Mouse (Mus musculus): ENCODE data around the gene Spib.

Gene Spib

GRCm38 (mm10) chr7:44531946-44532732 is at the start of gene Spib:
Gene Spib, minus strand, starts transcription at chr7:44532071.
- no peak for DNase-seq (ENCODE audit: inconsistent ontology term)

GRCm38 (mm10) chr7:44581637-44582036 is 49.8 kb upstream of the Spib start:
- DNase-seq (ENCODE audit: inconsistent ontology term) = no peak

GRCm38 (mm10) chr7:44576333-44576844 is 44.5 kb upstream of the Spib start:
- DNase-seq (ENCODE audit: inconsistent ontology term) = no peak

GRCm38 (mm10) chr7:44572956-44573484 is 41.1 kb upstream of the Spib start:
- DNase-seq (ENCODE audit: inconsistent ontology term) = no peak

GRCm38 (mm10) chr7:44572213-44572701 is 40.4 kb upstream of the Spib start, which contains the start of gene Napsa:
Gene Napsa, plus strand, starts transcription at chr7:44572380.
- DNase-seq (ENCODE audit: inconsistent ontology term) = no peak

- no peak for DNase-seq (ENCODE audit: inconsistent ontology term)
Measured at GRCm38 (mm10) chr7:44571811-44572210, 39.9 kb upstream of the Spib start.

- DNase-seq (ENCODE audit: inconsistent ontology term) = no peak
Measured at GRCm38 (mm10) chr7:44570989-44571388, 39.1 kb upstream of the Spib start.

GRCm38 (mm10) chr7:44568803-44569202 is 36.9 kb upstream of the Spib start:
- no peak for DNase-seq (ENCODE audit: inconsistent ontology term)

GRCm38 (mm10) chr7:44565414-44565813 is 33.5 kb upstream of the Spib start:
- DNase-seq (ENCODE audit: inconsistent ontology term) = no peak

GRCm38 (mm10) chr7:44564486-44564885 is 32.6 kb upstream of the Spib start:
- no peak for DNase-seq (ENCODE audit: inconsistent ontology term)

GRCm38 (mm10) chr7:44563284-44563683 is 31.4 kb upstream of the Spib start:
- DNase-seq (ENCODE audit: inconsistent ontology term) = no peak

- peak; percentile 52 for DNase-seq (ENCODE audit: inconsistent ontology term)
Measured at GRCm38 (mm10) chr7:44560435-44561400, 28.8 kb upstream of the Spib start.

- no peak for DNase-seq (ENCODE audit: inconsistent ontology term)
Measured at GRCm38 (mm10) chr7:44557629-44558028, 25.8 kb upstream of the Spib start.

- peak; percentile 94 for DNase-seq (ENCODE audit: inconsistent ontology term)
Measured at GRCm38 (mm10) chr7:44553826-44554225, 22.0 kb upstream of the Spib start, which contains the start of gene Nr1h2. Gene Nr1h2, minus strand, starts transcription at chr7:44553951.

- peak; percentile 98 for DNase-seq (ENCODE audit: inconsistent ontology term)
Measured at GRCm38 (mm10) chr7:44553196-44553764, 21.4 kb upstream of the Spib start.

GRCm38 (mm10) chr7:44552141-44552908 is 20.5 kb upstream of the Spib start:
- DNase-seq (ENCODE audit: inconsistent ontology term) = no peak

- no peak for DNase-seq (ENCODE audit: inconsistent ontology term)
Measured at GRCm38 (mm10) chr7:44551731-44552130, 19.9 kb upstream of the Spib start.

GRCm38 (mm10) chr7:44551301-44551700 is 19.4 kb upstream of the Spib start:
- no peak for DNase-seq (ENCODE audit: inconsistent ontology term)

- DNase-seq (ENCODE audit: inconsistent ontology term) = no peak
Measured at GRCm38 (mm10) chr7:44550409-44550678, 18.5 kb upstream of the Spib start.

GRCm38 (mm10) chr7:44549621-44550408 is 17.9 kb upstream of the Spib start:
- DNase-seq (ENCODE audit: inconsistent ontology term) = no peak

All from Muller cell, postnatal 12 days (primary cell).